Mouse (Mus musculus): ENCODE results near the gene Olfr105-ps.

Olfr105-ps gene

DNA sequence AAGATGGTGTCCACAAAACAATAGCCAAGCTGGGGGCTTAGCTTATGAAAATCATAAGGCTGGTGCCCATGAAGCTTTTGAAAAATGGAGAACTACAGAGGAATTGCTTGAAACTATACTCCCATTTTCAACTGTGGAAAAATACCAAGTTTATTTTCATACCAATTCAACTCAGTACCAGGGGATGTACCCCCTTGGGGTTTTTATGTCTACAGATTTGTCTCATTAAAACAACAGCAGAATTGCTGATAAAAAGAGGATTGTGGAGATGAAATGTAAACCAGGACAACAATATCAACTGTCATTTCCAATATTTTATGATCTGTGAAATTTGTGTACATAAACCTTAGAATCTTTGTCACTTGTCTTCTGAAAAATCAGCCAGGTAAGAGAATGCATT, at the start of gene Olfr105-ps:
TSS of gene Olfr105-ps (plus strand) at position 301 of the 400 bp plus-strand sequence.
- no peak for DNase-seq (ENCODE audit: low spot score)

DNA sequence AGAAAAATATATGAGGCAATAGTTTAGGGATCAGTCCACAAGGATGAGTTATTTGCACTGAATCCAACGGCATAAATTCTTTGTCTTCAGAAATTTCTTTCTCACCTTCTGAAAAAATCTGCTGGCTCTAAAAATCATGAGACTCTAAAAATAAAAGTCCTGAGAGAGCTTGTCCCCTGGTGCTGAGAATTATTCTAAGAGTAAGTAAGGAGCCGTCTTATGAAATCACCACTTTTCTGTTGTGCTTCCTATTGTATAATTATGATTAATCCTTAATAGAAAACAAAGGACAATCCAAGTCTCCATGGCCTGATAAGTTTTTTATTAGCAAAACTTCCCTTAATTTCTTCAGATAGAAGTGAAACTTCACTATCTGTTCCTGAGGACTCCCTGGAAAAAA, 39.2 kb upstream of the Olfr105-ps start, which contains the start of gene Olfr103:
TSS of gene Olfr103 (minus strand) at position 101 of the 400 bp plus-strand sequence.
- DNase-seq (ENCODE audit: low spot score): no peak

DNA sequence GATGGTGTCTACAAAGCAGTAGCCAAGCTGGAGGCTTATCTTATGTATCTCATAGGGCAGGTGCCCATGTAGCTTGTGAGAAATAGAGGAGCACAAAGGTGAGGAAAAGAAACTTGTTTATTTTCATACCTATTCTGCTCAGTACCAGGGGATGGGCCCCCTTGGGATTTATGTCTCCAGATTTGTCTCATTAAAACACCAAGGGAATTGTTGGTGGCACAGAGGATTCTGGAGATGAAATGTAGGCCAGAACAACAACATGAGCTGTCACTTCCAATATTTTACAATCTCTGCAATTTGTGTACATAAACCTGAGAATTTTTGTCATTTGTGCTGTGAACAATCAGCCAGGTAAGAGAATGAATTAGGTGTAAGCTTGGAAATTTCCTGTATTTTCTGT, 19.6 kb upstream of the Olfr105-ps start, which contains the start of gene Olfr104-ps:
TSS of gene Olfr104-ps (plus strand) at position 301 of the 400 bp plus-strand sequence.
- DNase-seq (ENCODE audit: low spot score): no peak

DNA sequence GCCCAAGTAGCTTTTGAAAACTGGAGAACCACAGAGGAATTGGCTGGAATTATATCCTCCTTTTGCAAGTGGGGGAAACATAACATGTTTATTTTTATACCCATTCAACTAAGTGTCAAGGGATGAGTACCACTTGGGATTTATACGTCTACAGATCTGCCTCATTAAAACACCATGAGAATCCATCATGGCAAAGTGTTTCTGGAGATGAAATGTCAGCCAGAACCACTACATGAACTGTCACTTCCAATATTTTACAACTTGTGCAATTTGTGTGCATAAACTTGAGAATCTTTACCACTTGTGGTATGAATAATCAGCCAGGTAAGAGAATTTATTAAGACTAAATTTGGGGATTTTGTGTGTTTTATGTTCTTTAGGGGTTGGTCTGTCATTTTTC, 11.3 kb downstream of the Olfr105-ps start, which contains the start of gene Olfr106-ps:
TSS of gene Olfr106-ps (plus strand) at position 301 of the 400 bp plus-strand sequence.
- no peak for DNase-seq (ENCODE audit: low spot score)

DNA sequence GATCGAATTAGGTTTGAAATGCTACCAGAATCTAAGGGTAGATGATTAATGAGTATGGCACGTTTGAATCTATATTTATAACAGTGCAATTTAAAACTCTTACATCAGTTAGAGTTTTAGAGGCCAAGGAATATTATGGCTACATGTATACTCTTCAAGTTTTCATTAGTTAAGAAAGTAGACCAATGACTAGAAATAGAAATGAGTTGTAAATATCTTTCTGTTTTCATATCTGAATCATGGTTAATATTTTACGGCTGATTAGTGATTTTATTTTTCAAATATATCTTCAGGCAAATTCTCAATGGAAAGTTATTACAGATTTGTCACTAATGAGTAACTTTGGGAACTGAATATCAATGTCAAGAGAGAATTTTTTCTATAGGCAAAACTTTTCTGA, 20.1 kb downstream of the Olfr105-ps start, which contains the start of gene Olfr107:
TSS of gene Olfr107 (plus strand) at position 301 of the 400 bp plus-strand sequence.
- no peak for DNase-seq (ENCODE audit: low spot score)

DNA sequence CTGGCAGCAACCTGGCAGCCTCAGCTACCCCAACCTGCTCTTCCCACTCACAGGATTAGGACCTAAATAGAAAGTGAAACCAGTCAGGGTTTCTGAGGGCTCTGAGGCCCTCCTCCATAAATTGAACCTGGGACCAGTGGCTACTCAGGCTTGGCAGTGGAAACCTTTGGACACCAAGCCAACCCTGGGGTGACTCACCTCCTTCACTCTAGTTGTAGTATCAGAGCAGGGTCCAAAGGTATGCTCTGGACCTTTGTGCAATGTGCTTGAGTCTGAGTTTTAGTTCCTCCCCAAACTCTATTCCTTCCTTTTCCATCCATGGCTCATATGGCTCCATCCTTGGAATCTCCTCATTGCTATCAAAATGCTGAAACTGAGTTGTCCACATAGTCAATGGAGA, 34.5 kb downstream of the Olfr105-ps start:
- no peak for DNase-seq (ENCODE audit: low spot score)

Data from left cerebral cortex, adult 11 months (tissue).